Mouse (Mus musculus) cerebellum, adult 2 months (tissue): Measurements from ENCODE around the gene Oprl1.

Source experiments
- CTCF ChIP-seq: fragments of 200-500 bp; IDR thresholded peaks from 2 replicates; pipeline ENCODE4 v1.5.1; 2011; ENCODE audit warnings: low read depth, mild to moderate bottlenecking, control low read depth, low read length, moderate library complexity, borderline replicate concordance; ENCODE audit not compliant: insufficient read depth
- POLR2A ChIP-seq: fragments of 200-500 bp; IDR thresholded peaks from 2 replicates; pipeline ENCODE4 v1.6.1; 2011; ENCODE audit warnings: low read length, control low read depth, borderline replicate concordance; ENCODE audit not compliant: insufficient read depth

DNA sequence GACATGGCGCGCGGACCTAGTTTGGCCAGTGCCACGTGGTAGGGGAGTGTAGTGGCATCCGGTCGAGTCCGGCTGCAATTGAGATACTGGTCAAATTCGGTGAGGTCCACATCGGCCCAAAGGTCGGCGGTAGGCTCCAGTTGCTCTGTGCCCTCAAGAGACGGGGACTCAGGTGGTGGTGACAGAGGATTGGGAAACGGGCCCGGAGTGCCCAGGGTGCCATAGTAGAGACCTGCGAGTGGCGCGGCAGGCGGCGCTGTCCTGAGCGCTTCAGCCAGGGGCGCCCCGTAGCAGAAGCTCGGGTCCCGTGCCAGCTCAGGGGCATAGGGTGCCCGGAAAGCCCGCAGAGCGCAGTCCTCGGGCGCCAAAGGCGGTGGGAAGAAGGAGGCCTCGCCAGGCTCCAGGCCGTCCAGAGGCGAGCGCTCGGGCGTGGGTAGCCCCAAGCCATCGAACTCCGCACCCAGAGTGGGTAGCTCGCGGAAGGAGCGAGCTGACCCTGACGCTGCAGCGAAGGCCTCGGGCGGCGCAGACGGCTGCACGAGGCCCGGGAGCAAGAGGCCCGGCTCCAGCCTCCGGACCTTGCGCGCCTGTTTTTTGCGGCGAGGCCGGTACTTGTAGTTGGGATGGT lies 44.4 kb upstream of the Oprl1 start:
- TF ChIP-seq CTCF, result no peak
- no peak for TF ChIP-seq POLR2A
